Mouse (Mus musculus) forebrain, embryonic 16.5 days (tissue): ENCODE results near the gene Hnmt. TPM values are rescaled to one million over a fixed set of nuclear protein-coding genes. Genes with fewer than 3 reads are reported as not detected.
A peak's percentile ranks its signal among the peaks of the same experiment; 100 is the strongest.
"Not testable (repeated sequence)": the region's sequence is repeated elsewhere in the genome, so short reads cannot be mapped to it uniquely, and the experiment has no call there.

Experiments
- ATAC-seq: fragments of 200-750 bp; cut with Nextera tagmentation; 2 replicates; pipeline ENCODE4 v1.8.0; 2017; ENCODE audit warnings: mild to moderate bottlenecking, moderate library complexity
- H3K27ac ChIP-seq: fragments of 300-500 bp; sonication (generic); 2 replicates; pipeline ENCODE4 v1.5.1; 2014; ENCODE audit warnings: low read length, control low read depth
- H3K27me3 ChIP-seq: fragments of 300-500 bp; sonication (generic); replicated peaks from 2 replicates; pipeline ENCODE4 v1.6.1; 2014; ENCODE audit warnings: low read length; ENCODE audit not compliant: control insufficient read depth, insufficient read depth
- H3K36me3 ChIP-seq: fragments of 300-500 bp; sonication (generic); 2 replicates; pipeline ENCODE4 v1.6.1; 2014; ENCODE audit not compliant: control insufficient read depth, insufficient read depth
- H3K4me1 ChIP-seq: fragments of 300-500 bp; sonication (generic); replicated peaks from 2 replicates; pipeline ENCODE4 v1.6.1; 2014; ENCODE audit warnings: low read length; ENCODE audit not compliant: control insufficient read depth, insufficient read depth
- H3K4me2 ChIP-seq: fragments of 300-500 bp; sonication (generic); 2 replicates; pipeline ENCODE4 v1.6.1; 2014; ENCODE audit warnings: mild to moderate bottlenecking, low read length, control low read depth
- H3K4me3 ChIP-seq: fragments of 300-500 bp; sonication (generic); replicated peaks from 2 replicates; pipeline ENCODE4 v1.5.1; 2014; ENCODE audit warnings: mild to moderate bottlenecking, low read length, control low read depth
- H3K9ac ChIP-seq: fragments of 300-500 bp; sonication (generic); replicated peaks from 2 replicates; pipeline ENCODE4 v1.6.1; 2014; ENCODE audit warnings: low read depth, low read length, control low read depth
- H3K9me3 ChIP-seq: fragments of 300-500 bp; sonication (generic); 2 replicates; pipeline ENCODE4 v1.6.1; 2016; ENCODE audit warnings: low read length; ENCODE audit not compliant: control insufficient read depth
- WGBS: fragments of 180-500 bp; shearing (Covaris S2); extraction: QIAGEN DNeasy Blood & Tissue Kit; methylation state at CpG from one replicate; pipeline ENCODE4 v1.1.7; 2014; 5-methylcytosine and 5-hydroxymethylcytosine counted together
- polyA plus RNA-seq: library from polyadenylated mRNA; unstranded; fragments of >200 nt; fragmentation: Nextera tagmentation; extraction: Ambion mirVana; gene quantifications from 2 replicates; pipeline ENCODE4 v1.2.1, GENCODE M21; 2015

The Hnmt gene
- 5.1 and 5.7 TPM in 2 replicates for polyA plus RNA-seq

- no peaks in the 10 kb centered on the region for H3K36me3 ChIP-seq
- H3K27me3 ChIP-seq: no peaks in the 10 kb centered on the region
- peaks cover 9% of the 10 kb centered on the region; the same call in 1 of the 2 replicates for H3K4me1 ChIP-seq
- peak within 1 kb of the TSS; percentile 35 for H3K27ac ChIP-seq
- peak within 1 kb of the TSS; percentile 47 for H3K4me3 ChIP-seq
- WGBS: 45% methylated on average over 7 of the region's 7 CpGs
- H3K9me3 ChIP-seq: no peaks in the 10 kb centered on the region
- peak within 1 kb of the TSS; percentile 64 for H3K4me2 ChIP-seq
- ATAC-seq: no peak
- H3K9ac ChIP-seq: peak within 1 kb of the TSS; percentile 51
Observed at GRCm38 (mm10) chr2:24049344-24049990, at the start of gene Hnmt. Gene Hnmt (minus strand): TSS chr2:24049394.

GRCm38 (mm10) chr2:24096495-24096894 is 47.3 kb upstream of the Hnmt start, which contains the start of gene Tbpl2:
Gene Tbpl2 (minus strand): TSS chr2:24096595.
- H3K27me3 ChIP-seq: no peaks in the 10 kb centered on the region
- no peak within 1 kb of the TSS for H3K27ac ChIP-seq
- no peaks in the 10 kb centered on the region for H3K9me3 ChIP-seq
- no peak within 1 kb of the TSS for H3K4me3 ChIP-seq
- 78% methylated on average over 4 of the region's 4 CpGs for WGBS
- no peaks in the 10 kb centered on the region for H3K36me3 ChIP-seq
- no peak within 1 kb of the TSS for H3K4me2 ChIP-seq
- no peak for ATAC-seq
- no peak within 1 kb of the TSS for H3K9ac ChIP-seq
- no peaks in the 10 kb centered on the region for H3K4me1 ChIP-seq

- Histone ChIP-seq H3K4me1 (no peaks in the 10 kb centered on the region), H3K27ac (no peak overlapping the region), H3K9me3 (no peaks in the 10 kb centered on the region), H3K9ac (no peak overlapping the region), H3K4me3 (no peak overlapping the region), H3K4me2 (no peak overlapping the region), H3K36me3 (no peaks in the 10 kb centered on the region), H3K27me3 (no peaks in the 10 kb centered on the region)
- ATAC-seq: no peak
- whole genome bisulfite sequencing: 76% methylated on average over 1 of the region's 1 CpGs
Observed at GRCm38 (mm10) chr2:24090921-24091320, 41.7 kb upstream of the Hnmt start.

- no peaks in the 10 kb centered on the region for H3K9me3 ChIP-seq
- no peak for ATAC-seq
Observed at GRCm38 (mm10) chr2:24050459-24050858, 1.3 kb upstream of the Hnmt start.

GRCm38 (mm10) chr2:24048480-24049097 is 605 bp downstream of the Hnmt start:
- 3% methylated on average over 16 of the region's 16 CpGs for WGBS
- peak overlapping the region; percentile 35 for H3K27ac ChIP-seq
- H3K9ac ChIP-seq: peak overlapping the region; percentile 51
- peaks cover 9% of the 10 kb centered on the region; the same call in 1 of the 2 replicates for H3K4me1 ChIP-seq
- peak; percentile 97 for ATAC-seq
- peak overlapping the region; percentile 64 for H3K4me2 ChIP-seq
- no peaks in the 10 kb centered on the region for H3K27me3 ChIP-seq
- H3K4me3 ChIP-seq: peak overlapping the region; percentile 47
- no peaks in the 10 kb centered on the region for H3K9me3 ChIP-seq
- no peaks in the 10 kb centered on the region for H3K36me3 ChIP-seq

More at GRCm38 (mm10) chr2:24050459-24050858, 1.3 kb upstream of the Hnmt start:
- Histone ChIP-seq H3K4me3 (no peak overlapping the region), H3K27me3 (no peaks in the 10 kb centered on the region), H3K36me3 (no peaks in the 10 kb centered on the region), H3K27ac (no peak overlapping the region), H3K9ac (no peak overlapping the region), H3K4me1 (peaks cover 9% of the 10 kb centered on the region; the same call in 1 of the 2 replicates), H3K4me2 (no peak overlapping the region)
- 74% methylated on average over 3 of the region's 3 CpGs for WGBS

- no peak overlapping the region; the same call in 1 of the 2 replicates for H3K27ac ChIP-seq
- H3K4me2 ChIP-seq: peak overlapping the region; percentile 64
- 12% methylated on average over 6 of the region's 6 CpGs for WGBS
- no peaks in the 10 kb centered on the region for H3K27me3 ChIP-seq
- peak overlapping the region; percentile 47 for H3K4me3 ChIP-seq
- peaks cover 9% of the 10 kb centered on the region; the same call in 1 of the 2 replicates for H3K4me1 ChIP-seq
- H3K36me3 ChIP-seq: no peaks in the 10 kb centered on the region
- H3K9me3 ChIP-seq: no peaks in the 10 kb centered on the region
- peak overlapping the region; percentile 51 for H3K9ac ChIP-seq
- ATAC-seq: peak; percentile 43
Observed at GRCm38 (mm10) chr2:24047551-24048479, 1.4 kb downstream of the Hnmt start.

- Histone ChIP-seq H3K4me1 (peaks cover 3% of the 10 kb centered on the region; the same call in 1 of the 2 replicates), H3K36me3 (no peaks in the 10 kb centered on the region), H3K27me3 (no peaks in the 10 kb centered on the region), H3K9ac (no peak overlapping the region), H3K4me3 (no peak overlapping the region), H3K27ac (no peak overlapping the region), H3K4me2 (no peak overlapping the region), H3K9me3 (no peaks in the 10 kb centered on the region)
- ATAC-seq: no peak
- WGBS: 86% methylated on average over 1 of the region's 1 CpGs
Observed at GRCm38 (mm10) chr2:24042901-24043300, 6.3 kb downstream of the Hnmt start.

GRCm38 (mm10) chr2:24040531-24040930 is 8.7 kb downstream of the Hnmt start:
- Histone ChIP-seq H3K4me3 (no peak overlapping the region), H3K27me3 (no peaks in the 10 kb centered on the region), H3K36me3 (no peaks in the 10 kb centered on the region), H3K9ac (no peak overlapping the region), H3K9me3 (no peaks in the 10 kb centered on the region), H3K27ac (no peak overlapping the region), H3K4me1 (no peaks in the 10 kb centered on the region), H3K4me2 (no peak overlapping the region)
- 82% methylated on average over 1 of the region's 1 CpGs for WGBS
- ATAC-seq: no peak

- H3K27me3 ChIP-seq, H3K4me2 ChIP-seq, H3K27ac ChIP-seq, H3K9me3 ChIP-seq, H3K4me1 ChIP-seq, H3K36me3 ChIP-seq, H3K9ac ChIP-seq, ATAC-seq, H3K4me3 ChIP-seq: not testable (repeated sequence)
Observed at GRCm38 (mm10) chr2:24019386-24019785, 29.8 kb downstream of the Hnmt start.
